ENCODE assay signal across 8 mouse cellular contexts in the genomic region with DNA sequence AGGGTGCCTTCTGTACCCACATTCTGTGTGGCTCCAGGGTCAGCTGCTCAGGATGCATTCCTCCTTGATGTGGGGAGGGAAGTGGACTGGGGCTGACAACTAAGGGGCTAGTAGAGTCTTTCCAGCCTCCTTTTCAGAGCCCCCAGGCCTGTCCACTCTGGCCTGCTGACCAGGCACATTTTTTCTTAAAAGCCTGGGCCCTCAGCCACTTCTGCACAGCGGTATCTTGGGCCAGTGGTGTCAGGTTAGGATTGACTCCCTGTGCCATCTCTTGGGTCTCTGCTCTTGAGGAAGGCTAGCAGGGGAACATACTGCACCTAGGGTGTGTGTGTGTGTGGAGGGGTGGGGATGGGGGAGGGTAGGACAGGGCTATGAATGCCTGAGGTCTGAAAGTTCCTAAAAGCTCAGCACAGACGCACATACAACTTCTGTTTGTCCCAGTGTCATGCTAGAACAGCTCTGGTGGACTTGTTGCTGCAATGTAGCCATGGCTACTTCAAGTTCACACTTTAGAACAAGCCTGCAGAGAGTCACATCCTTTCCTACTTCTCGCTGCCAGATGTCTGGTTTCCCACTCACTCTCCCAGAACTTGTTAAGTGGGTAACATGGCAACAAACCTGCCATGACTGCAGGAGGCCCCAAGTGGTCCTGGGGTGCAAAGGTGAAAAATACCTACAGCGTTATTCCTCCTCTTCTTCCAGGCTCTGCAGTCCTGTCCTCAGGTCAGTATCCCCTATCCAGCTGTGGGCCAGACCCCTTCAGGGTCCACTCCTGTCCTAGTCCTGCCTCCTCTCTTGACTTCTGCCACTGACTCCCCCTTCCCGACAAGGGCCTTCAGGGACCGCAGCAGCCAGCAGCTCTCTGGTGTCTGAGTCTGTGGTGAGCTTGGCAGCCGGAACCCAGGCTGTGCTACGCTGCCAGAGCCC. TPM values are rescaled to one million over a fixed set of nuclear protein-coding genes. Genes with fewer than 3 reads are reported as not detected.
A peak's percentile ranks its signal among the peaks of the same experiment; 100 is the strongest.
DNase-seq lines count a peak whose midpoint lies in the region; ATAC-seq and TF ChIP-seq lines count a peak whose summit lies in the region.

No protein-coding gene starts in this region.

- H3K4me1 ChIP-seq in brown adipose tissue, adult 24 weeks (ENCODE audit: control insufficient read depth, insufficient read depth, insufficient read length, low read length) = peaks cover 19% of the 10 kb centered on the region
- peaks cover 17% of the 10 kb centered on the region for H3K4me1 ChIP-seq in liver, embryonic 16.5 days (ENCODE audit: control insufficient read depth, low read depth, low read length)

- no peak for DNase-seq in left cerebral cortex, adult 2 months (ENCODE audit: extremely low spot score in 1 of 2, low spot score in 2 of 2)
- no peak for DNase-seq in left cerebral cortex, postnatal 4 days
- DNase-seq in gastrocnemius, postnatal 14 days = peak; percentile 56
- DNase-seq in ovary, adult 18-20 months (ENCODE audit: low spot score) = no peak
- no peak for DNase-seq in layer of hippocampus, postnatal 25 days (ENCODE audit: extremely low spot score in 1 of 2, low spot score in 1 of 2)
- DNase-seq in left cerebral cortex, postnatal 36 days (ENCODE audit: low spot score in 2 of 2) = no peak

- H3K36me3 ChIP-seq in liver, embryonic 16.5 days (ENCODE audit: control insufficient read depth, insufficient read depth) = no peaks in the 10 kb centered on the region

- H3K27me3 ChIP-seq in liver, embryonic 16.5 days (ENCODE audit: control insufficient read depth, insufficient read depth, low read depth, low read length) = peaks cover 25% of the 10 kb centered on the region

- ATAC-seq in liver, embryonic 16.5 days (ENCODE audit: low read depth) = no peak

- peak overlapping the region; percentile 78 for H3K4me2 ChIP-seq in liver, embryonic 16.5 days (ENCODE audit: low read depth, low read length)

- H3K27ac ChIP-seq in left cerebral cortex, adult 2 months = no peak overlapping the region; the same call in 1 of the 2 replicates
- peak overlapping the region; percentile 76 for H3K27ac ChIP-seq in brown adipose tissue, adult 24 weeks (replicated peaks; ENCODE audit: low read depth, low read length)
- peak overlapping the region; percentile 12; the same call in 1 of the 2 replicates for H3K27ac ChIP-seq in liver, embryonic 16.5 days (ENCODE audit: low read length)

- 25% methylated on average over 8 of the region's 8 CpGs for WGBS in liver, embryonic 16.5 days (ENCODE audit: insufficient replicate concordance)

- TF ChIP-seq CTCF in left cerebral cortex, adult 2 months (IDR thresholded peaks at IDR 0.05) = no peak

- peak overlapping the region; percentile 35 for H3K9ac ChIP-seq in liver, embryonic 16.5 days (ENCODE audit: low read depth, low read length)

- intact Hi-C loops in left cerebral cortex, adult 2 months (cut with DNase I) = no loop called here
- intact Hi-C loops in left cerebral cortex, postnatal 4 days (cut with DNase I) = no loop called here
- intact Hi-C loops in gastrocnemius, postnatal 14 days (cut with DNase I; ENCODE audit: low total_unique reads) = no loop called here
- intact Hi-C loops in left cerebral cortex, postnatal 36 days (cut with DNase I) = no loop called here

- no peaks in the 10 kb centered on the region for H3K9me3 ChIP-seq in liver, embryonic 16.5 days (replicated peaks; ENCODE audit: control insufficient read depth, low read length)

- H3K4me3 ChIP-seq in left cerebral cortex, adult 2 months = peak overlapping the region; percentile 38
- H3K4me3 ChIP-seq in brown adipose tissue, adult 24 weeks (ENCODE audit: insufficient read depth, low read depth, low read length) = peak overlapping the region; percentile 58
- H3K4me3 ChIP-seq in liver, embryonic 16.5 days (ENCODE audit: low read depth, low read length) = peak overlapping the region; percentile 60

RNA-seq across cellular contexts. Expression of a gene that starts 0.9 kb away (rescaled TPM):
- 1 to 10 TPM; 5.9 to 8.0 TPM for total RNA-seq in left cerebral cortex, adult 2 months (2021)
- 10 to 100 TPM; 15.0 to 15.1 TPM for total RNA-seq in left cerebral cortex, postnatal 4 days (2021)
- polyA plus RNA-seq in brown adipose tissue, adult 24 weeks (2012; ENCODE audit: insufficient read depth, insufficient read length, missing spikeins) = 17.3 and 22.3 TPM in 2 replicates
- total RNA-seq in gastrocnemius, postnatal 14 days (2021) = 10 to 100 TPM; 75.4 to 79.4 TPM
- 8.2 and 10.2 TPM in 2 replicates for polyA plus RNA-seq in liver, embryonic 16.5 days (2015; fragmentation: Nextera tagmentation; extraction: Ambion mirVana)
- total RNA-seq in layer of hippocampus, postnatal 25 days (2021) = 1 to 10 TPM; 7.5 to 7.7 TPM
- total RNA-seq in left cerebral cortex, postnatal 36 days (2021) = 10 to 100 TPM in 1 of 2 experiments, 1 to 10 TPM in 1; 5.8 to 10.3 TPM

RNA-seq across cellular contexts. Expression of a gene that starts 6.9 kb away (rescaled TPM):
- 10 to 100 TPM; 94.0 to 96.3 TPM for total RNA-seq in left cerebral cortex, adult 2 months (2021)
- 10 to 100 TPM; 82.5 to 88.2 TPM for total RNA-seq in left cerebral cortex, postnatal 4 days (2021)
- 19.2 and 20.2 TPM in 2 replicates for polyA plus RNA-seq in brown adipose tissue, adult 24 weeks (2012; ENCODE audit: insufficient read depth, insufficient read length, missing spikeins)
- 10 to 100 TPM; 88.6 to 89.4 TPM for total RNA-seq in gastrocnemius, postnatal 14 days (2021)
- polyA plus RNA-seq in liver, embryonic 16.5 days (2015; fragmentation: Nextera tagmentation; extraction: Ambion mirVana) = 1.9 TPM in 2 replicates
- total RNA-seq in layer of hippocampus, postnatal 25 days (2021) = 10 to 100 TPM; 75.6 to 77.2 TPM
- 10 to 100 TPM; 85.8 to 91.7 TPM for total RNA-seq in left cerebral cortex, postnatal 36 days (2021)

RNA-seq across cellular contexts. Expression of a gene that starts 9.3 kb away (rescaled TPM):
- total RNA-seq in left cerebral cortex, adult 2 months (2021) = 100 to 1,000 TPM in 1 of 2 experiments, 10 to 100 TPM in 1; 98.5 to 101 TPM
- total RNA-seq in left cerebral cortex, postnatal 4 days (2021) = 10 to 100 TPM; 59.7 to 62.7 TPM
- polyA plus RNA-seq in brown adipose tissue, adult 24 weeks (2012; ENCODE audit: insufficient read depth, insufficient read length, missing spikeins) = 259 and 309 TPM in 2 replicates
- 10 to 100 TPM; 78.8 to 80.8 TPM for total RNA-seq in gastrocnemius, postnatal 14 days (2021)
- polyA plus RNA-seq in liver, embryonic 16.5 days (2015; fragmentation: Nextera tagmentation; extraction: Ambion mirVana) = 91.8 and 99.9 TPM in 2 replicates
- 100 to 1,000 TPM in 1 of 2 experiments, 10 to 100 TPM in 1; 95.9 to 105 TPM for total RNA-seq in layer of hippocampus, postnatal 25 days (2021)
- total RNA-seq in left cerebral cortex, postnatal 36 days (2021) = 100 to 1,000 TPM in 1 of 2 experiments, 10 to 100 TPM in 1; 88.7 to 101 TPM

RNA-seq across cellular contexts. Expression of a gene that starts 22.8 kb away (rescaled TPM):
- under 1 TPM; 0.23 to 0.30 TPM for total RNA-seq in left cerebral cortex, adult 2 months (2021)
- total RNA-seq in left cerebral cortex, postnatal 4 days (2021) = under 1 TPM; 0.28 to 0.32 TPM
- polyA plus RNA-seq in brown adipose tissue, adult 24 weeks (2012; ENCODE audit: insufficient read depth, insufficient read length, missing spikeins) = not detected in 2 replicates
- under 1 TPM; 0.10 to 0.13 TPM for total RNA-seq in gastrocnemius, postnatal 14 days (2021)
- 0.11 and 0.14 TPM in 2 replicates for polyA plus RNA-seq in liver, embryonic 16.5 days (2015; fragmentation: Nextera tagmentation; extraction: Ambion mirVana)
- total RNA-seq in layer of hippocampus, postnatal 25 days (2021) = under 1 TPM; 0.31 to 0.32 TPM
- total RNA-seq in left cerebral cortex, postnatal 36 days (2021) = under 1 TPM; 0.11 to 0.15 TPM

RNA-seq across cellular contexts. Expression of a gene that starts 28.1 kb away (rescaled TPM):
- 10 to 100 TPM; 74.8 to 83.4 TPM for total RNA-seq in left cerebral cortex, adult 2 months (2021)
- total RNA-seq in left cerebral cortex, postnatal 4 days (2021) = 10 to 100 TPM; 84.1 to 85.0 TPM
- polyA plus RNA-seq in brown adipose tissue, adult 24 weeks (2012; ENCODE audit: insufficient read depth, insufficient read length, missing spikeins) = 28.2 and 61.6 TPM in 2 replicates
- 10 to 100 TPM; 20.6 to 29.0 TPM for total RNA-seq in gastrocnemius, postnatal 14 days (2021)
- 69.7 and 79.8 TPM in 2 replicates for polyA plus RNA-seq in liver, embryonic 16.5 days (2015; fragmentation: Nextera tagmentation; extraction: Ambion mirVana)
- total RNA-seq in layer of hippocampus, postnatal 25 days (2021) = 10 to 100 TPM; 72.2 to 91.2 TPM
- 10 to 100 TPM; 50.4 to 84.5 TPM for total RNA-seq in left cerebral cortex, postnatal 36 days (2021)

Comparison
In these comparisons a context has a peak if more than half of its experiments do, and no peak if none do; other contexts are left out.
1. RNA of a gene that starts 0.9 kb away (total RNA-seq): 75.4 to 79.4 TPM in gastrocnemius, postnatal 14 days; 15.0 to 15.1 TPM in left cerebral cortex, postnatal 4 days, 5.8 to 10.3 TPM in left cerebral cortex, postnatal 36 days, 5.9 to 8.0 TPM in left cerebral cortex, adult 2 months and 7.5 to 7.7 TPM in layer of hippocampus, postnatal 25 days; every median in the first group is over 4 times any median in the second.
2. Peak in every context shown above with its lines, with median percentiles within 50 percentile points of each other: H3K4me3 ChIP-seq.